Mouse (Mus musculus): ENCODE results near the gene Rpa2. TPM values are rescaled to one million over a fixed set of nuclear protein-coding genes. Genes with fewer than 3 reads are reported as not detected.

The Rpa2 gene
- polyA plus RNA-seq, 1 experiment from 2014 or later = 40.7 TPM

Other genes starting within 250 kb of the Rpa2 start
- gene Atpif1, start 234.7 kb upstream of the Rpa2 start, polyA plus RNA-seq (2015; fragmentation: Nextera tagmentation; extraction: Ambion mirVana) = 1,157 and 1,329 TPM in 2 replicates
- gene Dnajc8, start 232.8 kb upstream of the Rpa2 start, polyA plus RNA-seq (2015; fragmentation: Nextera tagmentation; extraction: Ambion mirVana) = 130 and 138 TPM in 2 replicates
- gene Ptafr, start 204.3 kb upstream of the Rpa2 start, polyA plus RNA-seq (2015; fragmentation: Nextera tagmentation; extraction: Ambion mirVana) = 0.39 and 0.48 TPM in 2 replicates
- gene Eya3, start 129.3 kb upstream of the Rpa2 start, polyA plus RNA-seq (2015; fragmentation: Nextera tagmentation; extraction: Ambion mirVana) = 9.5 and 12.1 TPM in 2 replicates
- 6.2 and 6.4 TPM in 2 replicates for gene Xkr8, start 35.8 kb upstream of the Rpa2 start, polyA plus RNA-seq (2015; fragmentation: Nextera tagmentation; extraction: Ambion mirVana)
- 0.64 and 1.2 TPM in 2 replicates for gene Smpdl3b, start 11.1 kb upstream of the Rpa2 start, polyA plus RNA-seq (2015; fragmentation: Nextera tagmentation; extraction: Ambion mirVana)
- 0.36 and 0.64 TPM in 2 replicates for gene Themis2, start 28.1 kb downstream of the Rpa2 start, polyA plus RNA-seq (2015; fragmentation: Nextera tagmentation; extraction: Ambion mirVana)
- gene Ppp1r8, start 74.8 kb downstream of the Rpa2 start, polyA plus RNA-seq (2015; fragmentation: Nextera tagmentation; extraction: Ambion mirVana) = 58.3 and 59.4 TPM in 2 replicates
- 151 and 156 TPM in 2 replicates for gene Stx12, start 116.2 kb downstream of the Rpa2 start, polyA plus RNA-seq (2015; fragmentation: Nextera tagmentation; extraction: Ambion mirVana)
- 33.5 and 40.6 TPM in 2 replicates for gene Fam76a, start 154.2 kb downstream of the Rpa2 start, polyA plus RNA-seq (2015; fragmentation: Nextera tagmentation; extraction: Ambion mirVana)
- gene Fgr, start 205.8 kb downstream of the Rpa2 start, polyA plus RNA-seq (2015; fragmentation: Nextera tagmentation; extraction: Ambion mirVana) = 0.16 and 0.23 TPM in 2 replicates
- 10.4 and 11.6 TPM in 2 replicates for gene Ahdc1, start 242.9 kb downstream of the Rpa2 start, polyA plus RNA-seq (2015; fragmentation: Nextera tagmentation; extraction: Ambion mirVana)